Mouse (Mus musculus) MEL (cell line): ENCODE data around the gene Taf1a. TPM values are rescaled to one million over a fixed set of nuclear protein-coding genes. Genes with fewer than 3 reads are reported as not detected.

ENCODE experiments used
- DNase-seq: peaks from one replicate; pipeline ENCODE4 v3.0.0; 2011; ENCODE audit warnings: low read depth, low spot score
- H3K27ac ChIP-seq: 2 replicates; pipeline ENCODE4 v1.5.1; 2012; ENCODE audit warnings: low read depth, mild to moderate bottlenecking, control low read depth, low read length, moderate library complexity; ENCODE audit not compliant: control insufficient read depth
- H3K27me3 ChIP-seq, 2 experiments: fragments of 150-350 bp in 1 of 2; sonication (generic) in 1 of 2; 2 replicates each; pipeline ENCODE4 v1.6.1; 2012; ENCODE audit warnings: low read length in 2 of 2, mild to moderate bottlenecking in 2 of 2, improper control_type of control experiment in 1 of 2, moderate library complexity in 1 of 2; ENCODE audit not compliant: insufficient read depth in 2 of 2, control insufficient read depth in 1 of 2
- H3K36me3 ChIP-seq, 2 experiments: 2 replicates each; pipeline ENCODE4 v1.6.1; 2012 to 2014; ENCODE audit warnings: low read length in 2 of 2, improper control_type of control experiment in 1 of 2, inconsistent platforms in 1 of 2, mild to moderate bottlenecking in 1 of 2; ENCODE audit not compliant: insufficient read depth in 2 of 2, control insufficient read depth in 1 of 2
- H3K4me1 ChIP-seq, 2 experiments: fragments of 150-350 bp in 1 of 2; sonication (generic) in 1 of 2; 2 replicates each; pipeline ENCODE4 v1.6.1; 2012; ENCODE audit warnings: low read length in 2 of 2, improper control_type of control experiment in 1 of 2, mild to moderate bottlenecking in 1 of 2; ENCODE audit not compliant: insufficient read depth in 2 of 2, control insufficient read depth in 1 of 2
- H3K4me3 ChIP-seq, 2 experiments: fragments of 150-350 bp in 1 of 2; sonication (generic) in 1 of 2; 2 replicates each; pipeline ENCODE4 v1.5.1; 2012; ENCODE audit warnings: low read depth in 2 of 2, low read length in 2 of 2, mild to moderate bottlenecking in 2 of 2, moderate library complexity in 2 of 2, control low read depth in 1 of 2, improper control_type of control experiment in 1 of 2; ENCODE audit not compliant: control insufficient read depth in 1 of 2, insufficient read depth in 1 of 2
- H3K79me2 ChIP-seq: 2 replicates; pipeline ENCODE4 v1.6.1; 2012; ENCODE audit warnings: mild to moderate bottlenecking, low read length, moderate library complexity; ENCODE audit not compliant: control insufficient read depth, poor library complexity, insufficient read depth
- H3K9ac ChIP-seq: 2 replicates; pipeline ENCODE4 v1.6.1; 2012; ENCODE audit warnings: low read depth, mild to moderate bottlenecking, control low read depth, low read length, moderate library complexity; ENCODE audit not compliant: control insufficient read depth, poor library complexity, severe bottlenecking
- H3K9me3 ChIP-seq: fragments of 150-350 bp; sonication (generic); replicated peaks from 2 replicates; pipeline ENCODE4 v1.6.1; 2012; ENCODE audit warnings: mild to moderate bottlenecking, low read length, improper control_type of control experiment, moderate library complexity; ENCODE audit not compliant: insufficient read depth
- CHD2 ChIP-seq: IDR thresholded peaks from 2 replicates; pipeline ENCODE4 v1.6.1; 2011; ENCODE audit warnings: low read length, improper control_type of control experiment
- CTCF ChIP-seq, 3 experiments: IDR thresholded peaks in 2 of 3; conservative IDR thresholded peaks in 1 of 3; 2 replicates each; pipeline ENCODE4 v1.5.1; 2011 to 2012; ENCODE audit warnings: low read length in 3 of 3, low read depth in 2 of 3, mild to moderate bottlenecking in 2 of 3, improper control_type of control experiment in 1 of 3, inconsistent platforms in 1 of 3, mixed read lengths in 1 of 3, moderate library complexity in 1 of 3; ENCODE audit not compliant: control insufficient read depth in 1 of 3, insufficient read depth in 1 of 3, poor library complexity in 1 of 3, severe bottlenecking in 1 of 3
- ELF1 ChIP-seq: IDR thresholded peaks from 2 replicates; pipeline ENCODE4 v1.6.1; 2014; ENCODE audit warnings: low read depth, mild to moderate bottlenecking, inconsistent platforms, low read length, improper control_type of control experiment, moderate library complexity
- EP300 ChIP-seq, 2 experiments: IDR thresholded peaks; 2 replicates each; pipeline ENCODE4 v1.6.1; 2011; ENCODE audit warnings: improper control_type of control experiment in 2 of 2, low read length in 2 of 2, low read depth in 1 of 2, mild to moderate bottlenecking in 1 of 2
- ETS1 ChIP-seq: IDR thresholded peaks from 2 replicates; pipeline ENCODE4 v1.6.1; 2012; ENCODE audit warnings: low read depth, mild to moderate bottlenecking, inconsistent platforms, low read length, improper control_type of control experiment, moderate library complexity
- GABPA ChIP-seq: IDR thresholded peaks from 2 replicates; pipeline ENCODE4 v1.6.1; 2012; ENCODE audit warnings: low read depth, mild to moderate bottlenecking, inconsistent platforms, low read length, improper control_type of control experiment, moderate library complexity
- MAX ChIP-seq: IDR thresholded peaks from 2 replicates; pipeline ENCODE4 v1.6.1; 2011; ENCODE audit warnings: low read length, improper control_type of control experiment
- MEF2A ChIP-seq: IDR thresholded peaks from 2 replicates; pipeline ENCODE4 v1.6.1; 2014; ENCODE audit warnings: low read depth, mild to moderate bottlenecking, inconsistent platforms, low read length, improper control_type of control experiment; ENCODE audit not compliant: poor library complexity, insufficient replicate concordance, severe bottlenecking; ENCODE audit errors: extremely low read depth
- MXI1 ChIP-seq: IDR thresholded peaks from 2 replicates; pipeline ENCODE4 v1.6.1; 2011; ENCODE audit warnings: mild to moderate bottlenecking, low read depth, low read length, improper control_type of control experiment
- MYC ChIP-seq: IDR thresholded peaks from 2 replicates; pipeline ENCODE4 v1.6.1; 2011; ENCODE audit warnings: low read depth, mild to moderate bottlenecking, low read length, improper control_type of control experiment, moderate library complexity
- NELFE ChIP-seq: IDR thresholded peaks from 2 replicates; pipeline ENCODE4 v1.6.1; 2011; ENCODE audit warnings: low read depth, low read length, improper control_type of control experiment
- POLR2A ChIP-seq, 2 experiments: IDR thresholded peaks; 2 replicates each; pipeline ENCODE4 v1.6.1; 2011 to 2012; ENCODE audit warnings: low read length in 2 of 2, mild to moderate bottlenecking in 2 of 2, control low read depth in 1 of 2, improper control_type of control experiment in 1 of 2, low read depth in 1 of 2, moderate library complexity in 1 of 2; ENCODE audit not compliant: control insufficient read depth in 1 of 2, insufficient read depth in 1 of 2, poor library complexity in 1 of 2
- RAD21 ChIP-seq: IDR thresholded peaks from 2 replicates; pipeline ENCODE4 v1.6.1; 2011; ENCODE audit warnings: mild to moderate bottlenecking, low read depth, low read length, improper control_type of control experiment
- RCOR1 ChIP-seq: IDR thresholded peaks from 2 replicates; pipeline ENCODE4 v1.6.1; 2012; ENCODE audit warnings: low read depth, mild to moderate bottlenecking, inconsistent platforms, low read length, improper control_type of control experiment
- SIN3A ChIP-seq: IDR thresholded peaks from 2 replicates; pipeline ENCODE4 v1.6.1; 2012; ENCODE audit warnings: low read length, improper control_type of control experiment, inconsistent platforms
- SMC3 ChIP-seq: IDR thresholded peaks from 2 replicates; pipeline ENCODE4 v1.6.1; 2011; ENCODE audit warnings: low read depth, low read length, improper control_type of control experiment
- TCF12 ChIP-seq: IDR thresholded peaks from 2 replicates; pipeline ENCODE4 v1.6.1; 2014; ENCODE audit warnings: low read depth, mild to moderate bottlenecking, inconsistent platforms, low read length, improper control_type of control experiment, moderate library complexity
- UBTF ChIP-seq: IDR thresholded peaks from 2 replicates; pipeline ENCODE4 v1.6.1; 2012; ENCODE audit warnings: low read depth, mild to moderate bottlenecking, inconsistent platforms, low read length, improper control_type of control experiment, moderate library complexity, borderline replicate concordance; ENCODE audit not compliant: insufficient read depth
- USF2 ChIP-seq, 2 experiments: IDR thresholded peaks; 2 replicates each; pipeline ENCODE4 v1.6.1; 2011 to 2012; ENCODE audit warnings: improper control_type of control experiment in 2 of 2, low read length in 2 of 2, borderline replicate concordance in 1 of 2, inconsistent platforms in 1 of 2, low read depth in 1 of 2, mild to moderate bottlenecking in 1 of 2; ENCODE audit not compliant: insufficient read depth in 1 of 2
- ZC3H11A ChIP-seq: IDR thresholded peaks from 2 replicates; pipeline ENCODE4 v1.6.1; 2012; ENCODE audit warnings: low read depth, mild to moderate bottlenecking, inconsistent platforms, low read length, improper control_type of control experiment
- ZMIZ1 ChIP-seq: IDR thresholded peaks from 2 replicates; pipeline ENCODE4 v1.6.1; 2012; ENCODE audit warnings: low read depth, mild to moderate bottlenecking, inconsistent platforms, low read length, improper control_type of control experiment, moderate library complexity
- ZNF384 ChIP-seq: IDR thresholded peaks from 2 replicates; pipeline ENCODE4 v1.6.1; 2012; ENCODE audit warnings: low read depth, mild to moderate bottlenecking, inconsistent platforms, low read length, improper control_type of control experiment
- polyA plus RNA-seq, 2 experiments: library from polyadenylated mRNA; stranded (reverse) in 1 of 2; unstranded in 1 of 2; fragments of >175 nt in 1 of 2; fragments of >200 nt in 1 of 2; gene quantifications; 2 replicates each; pipeline versions ENCODE4 v1.2.1 to v1.2.4; 2012; ENCODE audit warnings: low replicate concordance in 2 of 2, low read depth in 1 of 2; ENCODE audit not compliant: insufficient read length in 2 of 2, insufficient read depth in 1 of 2, missing spikeins in 1 of 2
- total RNA-seq: library from RNA; depleted of rRNA; stranded (reverse); fragments of 300-350 nt; gene quantifications from 2 replicates; pipeline ENCODE4 v1.2.3, GENCODE M21; 2012

Gene Taf1a
- total and polyA plus RNA-seq, 3 experiments, result 21.5 to 23.8 TPM; not detected in 1

DNA sequence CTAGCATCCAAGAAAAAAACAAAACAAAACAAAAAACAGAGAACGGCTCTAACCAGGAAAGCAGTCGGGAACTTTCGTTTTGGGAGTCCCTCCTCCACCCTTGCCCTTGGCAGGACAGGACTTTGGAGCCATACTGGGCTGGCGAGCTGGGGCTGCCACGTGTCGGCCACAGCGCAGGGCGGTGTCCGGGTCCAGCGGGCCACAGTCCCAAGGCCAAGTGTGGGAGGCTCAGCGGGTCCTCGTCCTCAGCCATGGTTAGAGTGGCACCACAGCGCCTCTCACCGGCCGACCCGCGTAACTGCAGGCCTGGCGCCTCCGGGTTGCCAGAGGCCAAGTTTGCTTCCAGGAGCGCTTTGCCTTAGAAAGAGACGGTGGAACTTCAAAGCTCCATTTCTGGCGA, 50.3 kb downstream of the Taf1a start:
- H3K36me3 ChIP-seq, result no peaks in the 10 kb centered on the region
- H3K27me3 ChIP-seq, result no peaks in the 10 kb centered on the region
- no peaks in the 10 kb centered on the region for H3K9me3 ChIP-seq
- H3K79me2 ChIP-seq, result no peaks in the 10 kb centered on the region
- H3K4me3 ChIP-seq, result peak overlapping the region; percentile 79 to 96
- H3K4me1 ChIP-seq, result no peaks in the 10 kb centered on the region
- peak; percentile 80 for DNase-seq
- peak; percentile 39; the same call in 1 of the 2 replicates for TF ChIP-seq SIN3A
- no peak for TF ChIP-seq ETS1
- peak; percentile 71 for TF ChIP-seq MXI1
- TF ChIP-seq NELFE, result 0 out of 2 replicates have a peak, but pooled peaks have one; percentile 20
- no peak for TF ChIP-seq MAX
- TF ChIP-seq UBTF, result no peak
- TF ChIP-seq ZMIZ1, result no peak
- TF ChIP-seq RAD21, result peak; percentile 88
- peak in 1 of 2 experiments; percentile 36; a peak in 1 of 4 replicates for TF ChIP-seq POLR2A (IDR thresholded peaks at IDR 0.05; ENCODE audit: control insufficient read depth in 1 of 2, insufficient read depth in 1 of 2, low read depth in 1 of 2, low read length in 2 of 2, poor library complexity in 1 of 2)
- TF ChIP-seq ZNF384, result 0 out of 2 replicates have a peak, but pooled peaks have one; percentile 15
- 0 out of 2 replicates have a peak, but pooled peaks have one; percentile 17 for TF ChIP-seq TCF12
- TF ChIP-seq CTCF (IDR thresholded peaks at IDR 0.05 in 2 of 3, conservative IDR thresholded peaks at IDR 0.05 in 1 of 3; ENCODE audit: control insufficient read depth in 1 of 3, insufficient read depth in 1 of 3, low read depth in 2 of 3, low read length in 3 of 3, poor library complexity in 1 of 3, severe bottlenecking in 1 of 3), result peak; percentile 84 to 97 (median 94)
- 0 out of 2 replicates have a peak, but pooled peaks have one; percentile 28 for TF ChIP-seq MYC
- peak; percentile 80 for TF ChIP-seq SMC3
- peak; percentile 72 for TF ChIP-seq ZC3H11A
- peak overlapping the region; percentile 82 for H3K9ac ChIP-seq
- H3K27ac ChIP-seq, result no peak overlapping the region

DNA sequence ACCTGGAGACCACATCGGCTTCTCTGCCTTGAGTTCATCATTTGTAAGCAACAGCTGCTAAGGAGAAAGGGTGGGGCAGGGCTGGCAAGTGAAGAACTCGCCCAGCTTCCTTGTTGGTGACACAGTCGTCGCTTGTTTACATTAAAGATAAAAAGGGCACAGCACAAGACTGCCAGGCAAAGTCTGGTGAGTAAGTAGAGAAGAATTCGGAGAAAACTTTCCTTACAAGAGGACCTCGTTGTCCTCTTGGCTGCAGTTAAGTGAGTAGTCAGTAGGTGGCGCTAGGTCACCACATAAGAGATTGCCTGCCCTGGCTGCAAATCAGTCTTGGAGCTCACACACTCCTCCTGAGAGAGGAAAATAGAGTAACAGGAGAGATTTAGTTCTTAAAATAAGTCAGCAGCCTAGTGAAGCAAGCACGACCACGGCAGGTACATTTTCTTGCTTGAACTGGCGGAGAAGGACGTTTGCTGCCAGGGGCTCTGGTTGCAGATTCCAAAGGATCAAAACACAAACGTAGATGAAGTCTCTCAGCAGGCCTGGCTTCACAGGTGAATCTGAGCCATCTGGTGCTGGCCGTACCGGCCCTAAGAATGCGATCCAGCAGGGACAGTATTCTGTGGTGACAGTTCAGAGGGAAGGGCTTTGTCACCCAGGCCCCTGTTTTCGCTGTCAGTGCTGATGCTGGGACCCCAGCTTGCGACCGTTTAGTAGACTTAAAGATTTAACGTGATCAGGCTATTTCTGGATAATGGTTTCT, 53.4 kb downstream of the Taf1a start:
- no peak for TF ChIP-seq UBTF
- TF ChIP-seq EP300 (IDR thresholded peaks at IDR 0.05; ENCODE audit: low read depth in 1 of 2, low read length in 2 of 2), result no peak
- TF ChIP-seq MXI1, result no peak
- no peak for TF ChIP-seq ZNF384
- TF ChIP-seq USF2 (IDR thresholded peaks at IDR 0.05; ENCODE audit: borderline replicate concordance in 1 of 2, insufficient read depth in 1 of 2, low read depth in 1 of 2, low read length in 2 of 2), result no peak
- TF ChIP-seq RCOR1, result no peak
- TF ChIP-seq GABPA, result no peak
- peak; percentile 93 for TF ChIP-seq RAD21
- no peak for TF ChIP-seq ELF1
- no peak for TF ChIP-seq ETS1
- TF ChIP-seq CHD2, result no peak
- TF ChIP-seq MEF2A, result no peak
- peak; percentile 81 for TF ChIP-seq ZC3H11A
- peak; percentile 77 for TF ChIP-seq SMC3
- TF ChIP-seq CTCF (IDR thresholded peaks at IDR 0.05 in 2 of 3, conservative IDR thresholded peaks at IDR 0.05 in 1 of 3; ENCODE audit: control insufficient read depth in 1 of 3, insufficient read depth in 1 of 3, low read depth in 2 of 3, low read length in 3 of 3, poor library complexity in 1 of 3, severe bottlenecking in 1 of 3), result peak; percentile 76 to 85 (median 83)
- TF ChIP-seq, all 39 proteins: peak for 4
- Histone ChIP-seq H3K36me3 (no peaks in the 10 kb centered on the region), H3K9me3 (no peaks in the 10 kb centered on the region), H3K79me2 (no peaks in the 10 kb centered on the region), H3K4me1 (no peaks in the 10 kb centered on the region), H3K27me3 (no peaks in the 10 kb centered on the region), H3K9ac (no peak overlapping the region), H3K27ac (no peak overlapping the region), H3K4me3 (no peak overlapping the region)
- peak; percentile 86 for DNase-seq
